Mouse (Mus musculus): Measurements from ENCODE around the gene Fap. TPM values are rescaled to one million over a fixed set of nuclear protein-coding genes. Genes with fewer than 3 reads are reported as not detected.

Fap gene
- polyA plus RNA-seq, 1 experiment, result 0.26 TPM

DNA sequence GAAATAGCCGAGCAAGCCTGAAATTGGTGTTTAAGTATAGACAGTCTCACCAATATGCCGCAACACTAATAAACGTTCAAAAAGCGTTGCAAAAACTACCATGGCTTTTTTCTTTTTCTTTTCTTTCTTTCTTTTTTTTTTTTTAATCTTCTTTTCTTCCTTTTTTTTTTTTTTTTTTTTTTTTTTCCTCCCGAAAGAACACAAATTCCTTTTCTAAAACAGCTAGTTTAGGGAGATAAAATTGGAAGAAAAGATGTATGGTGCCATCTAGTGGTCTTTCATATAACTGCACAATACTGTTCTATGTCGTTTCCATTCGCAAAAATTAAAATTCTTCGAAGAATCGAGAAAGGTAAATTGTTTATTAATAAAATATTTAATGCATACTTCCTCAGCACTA is 115.8 kb downstream of the Fap start:
- 30% methylated on average over 9 of the region's 9 CpGs for WGBS
- no peak for DNase-seq (ENCODE audit: low read depth in 1 of 2, low spot score in 2 of 2)
- Histone ChIP-seq H3K36me3 (ENCODE audit: control insufficient read depth, insufficient read depth, low read length) (no peaks in the 10 kb centered on the region), H3K4me3 (ENCODE audit: extremely low read depth, insufficient read depth, insufficient read length) (no peak overlapping the region), H3K27ac (ENCODE audit: insufficient read depth, low read length) (no peak overlapping the region), H3K27me3 (ENCODE audit: control insufficient read depth, insufficient read depth, low read length) (no peaks in the 10 kb centered on the region), H3K4me1 (ENCODE audit: control insufficient read depth, insufficient read depth, insufficient read length) (peaks cover 11% of the 10 kb centered on the region; the same call in 1 of the 2 replicates)
- TF ChIP-seq POLR2A (IDR thresholded peaks at IDR 0.05; ENCODE audit: low read depth, low read length) (no peak), CTCF (IDR thresholded peaks at IDR 0.05; ENCODE audit: extremely low read depth, insufficient read depth, insufficient read length, insufficient replicate concordance) (no peak)

DNA sequence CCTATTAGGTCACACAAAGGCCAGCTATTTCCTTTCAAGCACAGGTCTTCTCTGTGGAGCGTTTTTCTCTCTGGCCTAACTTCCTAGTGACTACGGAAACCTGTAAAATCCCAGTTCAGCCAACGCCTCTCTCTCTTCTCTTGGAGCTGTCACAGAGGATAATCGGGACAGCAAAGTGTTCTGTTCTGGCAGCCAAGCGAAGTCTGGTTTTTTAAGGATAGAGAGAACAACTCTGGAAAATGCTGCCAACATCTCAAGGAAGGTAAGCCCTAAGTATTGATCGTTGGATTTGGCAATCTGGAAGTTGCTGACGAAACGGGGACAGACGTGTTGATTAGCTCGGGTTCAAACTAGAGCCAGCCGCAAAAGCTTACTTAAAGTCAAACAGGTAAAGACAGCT is 118.9 kb downstream of the Fap start:
- TF ChIP-seq CTCF (IDR thresholded peaks at IDR 0.05; ENCODE audit: extremely low read depth, insufficient read depth, insufficient read length, insufficient replicate concordance), result no peak
- no peak for TF ChIP-seq POLR2A (IDR thresholded peaks at IDR 0.05; ENCODE audit: low read depth, low read length)
- WGBS, result 93% methylated on average over 11 of the region's 11 CpGs
- Histone ChIP-seq H3K4me1 (ENCODE audit: control insufficient read depth, insufficient read depth, insufficient read length) (peaks cover 3% of the 10 kb centered on the region; the same call in 1 of the 2 replicates), H3K27ac (ENCODE audit: insufficient read depth, low read length) (no peak overlapping the region), H3K4me3 (ENCODE audit: extremely low read depth, insufficient read depth, insufficient read length) (no peak overlapping the region), H3K36me3 (ENCODE audit: control insufficient read depth, insufficient read depth, low read length) (no peaks in the 10 kb centered on the region), H3K27me3 (ENCODE audit: control insufficient read depth, insufficient read depth, low read length) (no peaks in the 10 kb centered on the region)
- no peak for DNase-seq (ENCODE audit: low read depth in 1 of 2, low spot score in 2 of 2)

DNA sequence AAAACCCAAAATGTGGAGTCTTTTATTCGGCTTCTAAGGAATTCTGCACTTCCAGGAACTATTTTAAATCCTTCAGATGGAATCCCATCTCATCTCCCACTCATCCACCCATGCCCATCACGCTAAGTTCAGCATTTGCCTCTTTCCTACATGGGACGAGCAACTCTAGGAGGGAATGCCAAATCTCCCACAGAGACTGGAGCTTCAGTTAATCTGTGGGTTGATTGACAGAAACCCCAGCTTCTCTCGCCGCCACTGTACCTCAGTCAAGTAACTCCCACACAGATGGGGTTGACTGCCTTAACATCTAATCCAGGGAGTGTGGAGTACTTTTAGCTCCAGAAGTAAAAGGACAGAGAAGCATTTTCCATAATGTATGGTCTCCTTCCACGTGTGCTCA is 119.8 kb downstream of the Fap start:
- no peak overlapping the region for H3K4me3 ChIP-seq (ENCODE audit: extremely low read depth, insufficient read depth, insufficient read length)
- no peaks in the 10 kb centered on the region for H3K27me3 ChIP-seq (ENCODE audit: control insufficient read depth, insufficient read depth, low read length)
- TF ChIP-seq POLR2A (IDR thresholded peaks at IDR 0.05; ENCODE audit: low read depth, low read length) (no peak), CTCF (IDR thresholded peaks at IDR 0.05; ENCODE audit: extremely low read depth, insufficient read depth, insufficient read length, insufficient replicate concordance) (no peak)
- no peaks in the 10 kb centered on the region for H3K4me1 ChIP-seq (ENCODE audit: control insufficient read depth, insufficient read depth, insufficient read length)
- 86% methylated on average over 6 of the region's 6 CpGs for WGBS
- no peaks in the 10 kb centered on the region for H3K36me3 ChIP-seq (ENCODE audit: control insufficient read depth, insufficient read depth, low read length)
- DNase-seq (ENCODE audit: low read depth in 1 of 2, low spot score in 2 of 2), result no peak
- no peak overlapping the region for H3K27ac ChIP-seq (ENCODE audit: insufficient read depth, low read length)

Other genes starting within 250 kb of the Fap start
- 10.1 and 11.4 TPM in 2 replicates for gene Dpp4, start 161.8 kb downstream of the Fap start, polyA plus RNA-seq (2012; rRNA removed)
- gene Gcg, start 90.4 kb downstream of the Fap start, polyA plus RNA-seq (2012; rRNA removed), result 0.21 TPM in 1 of 2 replicates, not detected in the other
- 4.0 and 4.8 TPM in 2 replicates for gene Ifih1, start 72.2 kb upstream of the Fap start, polyA plus RNA-seq (2012; rRNA removed)
- 3.3 and 3.7 TPM in 2 replicates for gene Gca, start 90.2 kb upstream of the Fap start, polyA plus RNA-seq (2012; rRNA removed)

Measured in spleen, adult 2 months (tissue).